8 mouse cellular contexts compared by ENCODE assay signal in genomic region chr2:72285888-72286661, GRCm38 (mm10). TPM values are rescaled to one million over a fixed set of nuclear protein-coding genes. Genes with fewer than 3 reads are reported as not detected.
DNase-seq lines count a peak whose midpoint lies in the region; ATAC-seq and TF ChIP-seq lines count a peak whose summit lies in the region.

No protein-coding gene starts in this region.

- H3K4me2 ChIP-seq in heart, postnatal 0 days (ENCODE audit: low read depth, low read length) = peak overlapping the region; percentile 77
- peak overlapping the region; percentile 90 for H3K4me2 ChIP-seq in limb, embryonic 13.5 days (replicated peaks)
- peak overlapping the region; percentile 73 for H3K4me2 ChIP-seq in midbrain, embryonic 15.5 days

- H3K9me3 ChIP-seq in heart, postnatal 0 days (replicated peaks; ENCODE audit: control insufficient read depth, low read length) = no peaks in the 10 kb centered on the region
- H3K9me3 ChIP-seq in limb, embryonic 13.5 days = no peaks in the 10 kb centered on the region
- H3K9me3 ChIP-seq in midbrain, embryonic 15.5 days = no peaks in the 10 kb centered on the region

- TF ChIP-seq CTCF in gastrocnemius, adult 2 months (IDR thresholded peaks at IDR 0.05) = no peak
- TF ChIP-seq CTCF in Patski (IDR thresholded peaks at IDR 0.05) = no peak
- TF ChIP-seq CTCF in heart, postnatal 0 days (IDR thresholded peaks at IDR 0.05; ENCODE audit: low read depth) = no peak

- intact Hi-C loops in gastrocnemius, adult 2 months (cut with DNase I) = loop anchor here (1.0 kb wide), 1 partner anchor 51 kb away; no protein-coding TSS in a partner anchor

- TF ChIP-seq EP300 in heart, postnatal 0 days (IDR thresholded peaks at IDR 0.05; ENCODE audit: low read depth) = no peak

- peak overlapping the region; percentile 98 for H3K9ac ChIP-seq in heart, postnatal 0 days (replicated peaks; ENCODE audit: low read depth, low read length)
- H3K9ac ChIP-seq in limb, embryonic 13.5 days = peak overlapping the region; percentile 93
- peak overlapping the region; percentile 48 for H3K9ac ChIP-seq in midbrain, embryonic 15.5 days

- H3K4me1 ChIP-seq in heart, postnatal 0 days (ENCODE audit: control insufficient read depth, insufficient read depth) = peaks cover 32% of the 10 kb centered on the region
- peaks cover 8% of the 10 kb centered on the region for H3K4me1 ChIP-seq in limb, embryonic 13.5 days
- H3K4me1 ChIP-seq in midbrain, embryonic 15.5 days = peaks cover 3% of the 10 kb centered on the region; the same call in 1 of the 2 replicates

- H3K27ac ChIP-seq in gastrocnemius, adult 2 months = peak overlapping the region; percentile 98
- peak overlapping the region; percentile 96 for H3K27ac ChIP-seq in heart, postnatal 0 days (ENCODE audit: low read depth)
- no peak overlapping the region for H3K27ac ChIP-seq in limb, embryonic 13.5 days
- no peak overlapping the region for H3K27ac ChIP-seq in midbrain, embryonic 15.5 days

- CTCF ChIA-PET in Patski (lab: Charles Lee) = no interaction called here

- under 1% methylated on average over 56 of the region's 60 CpGs for WGBS in heart, postnatal 0 days
- WGBS in limb, embryonic 13.5 days = 1% methylated on average over 43 of the region's 60 CpGs
- 1% methylated on average over 60 of the region's 60 CpGs for WGBS in midbrain, embryonic 15.5 days

- peak; percentile 74 for DNase-seq in gastrocnemius, adult 2 months
- DNase-seq in gastrocnemius, adult 18-20 months (ENCODE audit: low spot score) = no peak
- DNase-seq in Patski (ENCODE audit: low read depth, low spot score) = no peak
- peak; percentile 40 for DNase-seq in embryo, embryonic 9.5 days (ENCODE audit: extremely low spot score)
- DNase-seq in heart, postnatal 0 days (ENCODE audit: low spot score) = no peak
- no peak for DNase-seq in layer of hippocampus, postnatal 36 days

- ATAC-seq in Patski = peak; percentile 37
- peak; percentile 51 for ATAC-seq in heart, postnatal 0 days (ENCODE audit: insufficient read depth, low read depth)
- ATAC-seq in limb, embryonic 13.5 days (ENCODE audit: low FRiP score, low read depth) = peak; percentile 57; the same call in 1 of the 2 replicates
- ATAC-seq in midbrain, embryonic 15.5 days (replicated peaks) = peak; percentile 81

- POLR2A ChIA-PET in Patski (lab: Charles Lee) = no interaction called here

- H3K27me3 ChIP-seq in Patski = no peaks in the 10 kb centered on the region
- no peaks in the 10 kb centered on the region for H3K27me3 ChIP-seq in heart, postnatal 0 days (ENCODE audit: control insufficient read depth, insufficient read depth, low read length)
- H3K27me3 ChIP-seq in limb, embryonic 13.5 days = no peaks in the 10 kb centered on the region; the same call in 1 of the 2 replicates
- peaks cover 3% of the 10 kb centered on the region for H3K27me3 ChIP-seq in midbrain, embryonic 15.5 days (replicated peaks)

- in situ Hi-C loops in Patski (cut with MboI; ENCODE audit: low pct_unique_long_range_greater_than_20kb) = no loop called here

- peak overlapping the region; percentile 84 for H3K4me3 ChIP-seq in gastrocnemius, adult 2 months
- peak overlapping the region; percentile 97 for H3K4me3 ChIP-seq in heart, postnatal 0 days (ENCODE audit: low read depth, low read length)
- H3K4me3 ChIP-seq in limb, embryonic 13.5 days = peak overlapping the region; percentile 85
- H3K4me3 ChIP-seq in midbrain, embryonic 15.5 days = peak overlapping the region; percentile 63

- no peaks in the 10 kb centered on the region for H3K36me3 ChIP-seq in heart, postnatal 0 days (replicated peaks; ENCODE audit: control insufficient read depth, insufficient read depth, low read length)
- no peaks in the 10 kb centered on the region for H3K36me3 ChIP-seq in limb, embryonic 13.5 days
- H3K36me3 ChIP-seq in midbrain, embryonic 15.5 days (replicated peaks) = no peaks in the 10 kb centered on the region

RNA-seq across cellular contexts. Expression of gene Map3k20, which starts 0.6 kb away (rescaled TPM):
- 100 to 1,000 TPM; 338 to 407 TPM for total RNA-seq in gastrocnemius, adult 2 months (2021)
- 100 to 1,000 TPM; 335 to 441 TPM for total RNA-seq in gastrocnemius, adult 18-20 months (2021)
- 43.6 TPM for polyA plus RNA-seq in Patski (2021)
- total RNA-seq in heart, postnatal 0 days (2014; rRNA removed; ENCODE audit: low replicate concordance) = 95.0 and 108 TPM in 2 replicates
- polyA plus RNA-seq in heart, postnatal 0 days (2015; fragmentation: Nextera tagmentation; extraction: Ambion mirVana) = 24.4 and 26.1 TPM in 2 replicates
- 11.8 and 15.5 TPM in 2 replicates for polyA plus RNA-seq in limb, embryonic 13.5 days (2015; fragmentation: Nextera tagmentation; extraction: Ambion mirVana)
- 5.0 TPM in 2 replicates for polyA plus RNA-seq in midbrain, embryonic 15.5 days (2015; fragmentation: Nextera tagmentation; extraction: Ambion mirVana)
- 10 to 100 TPM; 10.7 to 11.5 TPM for total RNA-seq in layer of hippocampus, postnatal 36 days (2021)

Comparison
In these comparisons a context has a peak if more than half of its experiments do, and no peak if none do; other contexts are left out.
1. DNase-seq: peak in gastrocnemius, adult 2 months (single experiment) and embryo, embryonic 9.5 days (single experiment); none in gastrocnemius, adult 18-20 months (single experiment), Patski (single experiment), heart, postnatal 0 days (single experiment) and layer of hippocampus, postnatal 36 days (0 of 2).
2. H3K27ac ChIP-seq: peak in gastrocnemius, adult 2 months (single experiment) and heart, postnatal 0 days (single experiment); none in limb, embryonic 13.5 days (single experiment) and midbrain, embryonic 15.5 days (single experiment).
3. H3K9ac ChIP-seq: peak in every context shown above with its lines; median percentile 98 in heart, postnatal 0 days; 93 in limb, embryonic 13.5 days; 48 in midbrain, embryonic 15.5 days.
4. Peak in every context shown above with its lines, with median percentiles within 50 percentile points of each other: H3K4me3 ChIP-seq, ATAC-seq and H3K4me2 ChIP-seq.